Mouse (Mus musculus): Measurements from ENCODE around the gene Pnma1. TPM values are rescaled to one million over a fixed set of nuclear protein-coding genes. Genes with fewer than 3 reads are reported as not detected.
A peak's percentile ranks its signal among the peaks of the same experiment; 100 is the strongest.

Gene Pnma1
- under 1 TPM; 0.10 to 0.17 TPM for total RNA-seq (2021)
- long read RNA-seq, experiment 1, result 0 reads
- long read RNA-seq, experiment 2, result 0 reads

- intact Hi-C loops (cut with DNase I), result no loop called here
- Histone ChIP-seq H3K4me3 (peak within 1 kb of the TSS; percentile 83), H3K27ac (peak within 1 kb of the TSS; percentile 71)
- peak; percentile 65 for TF ChIP-seq CTCF (IDR thresholded peaks at IDR 0.05)
- DNase-seq, result peak; percentile 73
These were observed at the start of gene Pnma1 for GRCm38 (mm10) chr12:84147954-84148621. Pnma1 (minus strand) TSS chr12:84148489.

GRCm38 (mm10) chr12:84195195-84195594, 46.9 kb upstream of the Pnma1 start:
- DNase-seq, result no peak
- H3K27ac ChIP-seq, result peak overlapping the region; percentile 97
- no peak overlapping the region for H3K4me3 ChIP-seq
- intact Hi-C loops (cut with DNase I), result loop anchor here (2.0 kb wide), 1 partner anchor 24 kb away; the partner anchor contains the start of gene Elmsan1
- no peak for TF ChIP-seq CTCF (IDR thresholded peaks at IDR 0.05)

- peak overlapping the region; percentile 96 for H3K4me3 ChIP-seq
- intact Hi-C loops (cut with DNase I), result loop anchor here (1.0 to 2.0 kb wide), 2 partner anchors 24 to 80 kb away; partner anchors contain the start of genes Dnal1 and Elmsan1
- H3K27ac ChIP-seq, result peak overlapping the region; percentile 97
- DNase-seq, result no peak
- no peak for TF ChIP-seq CTCF (IDR thresholded peaks at IDR 0.05)
These were observed 46.3 kb upstream of the Pnma1 start for GRCm38 (mm10) chr12:84194400-84195109.

- Histone ChIP-seq H3K4me3 (peak overlapping the region; percentile 96), H3K27ac (peak overlapping the region; percentile 97)
- peak; percentile 97 for DNase-seq
- intact Hi-C loops (cut with DNase I), result loop anchor here (1.0 to 2.0 kb wide), 3 partner anchors 17 to 80 kb away; partner anchors contain the start of genes Dnal1 and Elmsan1
- no peak; the same call in 1 of the 2 replicates for TF ChIP-seq CTCF (IDR thresholded peaks at IDR 0.05)
These were observed 45.5 kb upstream of the Pnma1 start for GRCm38 (mm10) chr12:84193642-84194399.

- intact Hi-C loops (cut with DNase I), result loop anchor here (2.0 kb wide), 1 partner anchor 16 kb away; no protein-coding TSS in a partner anchor
- no peak for TF ChIP-seq CTCF (IDR thresholded peaks at IDR 0.05)
- DNase-seq, result peak; percentile 87
These were observed 44.7 kb upstream of the Pnma1 start for GRCm38 (mm10) chr12:84192741-84193641.

GRCm38 (mm10) chr12:84192280-84192679, 44.0 kb upstream of the Pnma1 start:
- intact Hi-C loops (cut with DNase I), result loop anchor here (2.0 kb wide), 1 partner anchor 15 kb away; no protein-coding TSS in a partner anchor
- no peak for DNase-seq
- no peak for TF ChIP-seq CTCF (IDR thresholded peaks at IDR 0.05)
- peak overlapping the region; percentile 96 for H3K4me3 ChIP-seq
- peak overlapping the region; percentile 97 for H3K27ac ChIP-seq

More at GRCm38 (mm10) chr12:84192741-84193641, 44.7 kb upstream of the Pnma1 start:
- H3K4me3 ChIP-seq, result peak overlapping the region; percentile 96
- peak overlapping the region; percentile 97 for H3K27ac ChIP-seq

- no peak for TF ChIP-seq CTCF (IDR thresholded peaks at IDR 0.05)
- peak overlapping the region; percentile 96 for H3K4me3 ChIP-seq
- no peak for DNase-seq
- intact Hi-C loops (cut with DNase I), result loop anchor here (2.0 kb wide), 1 partner anchor 15 kb away; no protein-coding TSS in a partner anchor
- H3K27ac ChIP-seq, result peak overlapping the region; percentile 97
These were observed 43.5 kb upstream of the Pnma1 start for GRCm38 (mm10) chr12:84191770-84192169.

- no peak for DNase-seq
- intact Hi-C loops (cut with DNase I), result no loop called here
- H3K4me3 ChIP-seq, result peak overlapping the region; percentile 96
- no peak for TF ChIP-seq CTCF (IDR thresholded peaks at IDR 0.05)
- H3K27ac ChIP-seq, result peak overlapping the region; percentile 97; the same call in 1 of the 2 replicates
These were observed 42.9 kb upstream of the Pnma1 start for GRCm38 (mm10) chr12:84191190-84191589.

- H3K27ac ChIP-seq, result 0 out of 2 replicates have a peak overlapping the region, but pooled peaks have one; percentile 73
These were observed 42.0 kb upstream of the Pnma1 start for GRCm38 (mm10) chr12:84190151-84190820.

GRCm38 (mm10) chr12:84188881-84189444, 40.7 kb upstream of the Pnma1 start:
- DNase-seq, result no peak
- peak overlapping the region; percentile 21 for H3K4me3 ChIP-seq
- intact Hi-C loops (cut with DNase I), result no loop called here
- TF ChIP-seq CTCF (IDR thresholded peaks at IDR 0.05), result no peak
- H3K27ac ChIP-seq, result peak overlapping the region; percentile 73

More at GRCm38 (mm10) chr12:84190151-84190820, 42.0 kb upstream of the Pnma1 start:
- DNase-seq, result no peak
- no peak for TF ChIP-seq CTCF (IDR thresholded peaks at IDR 0.05)
- peak overlapping the region; percentile 15 for H3K4me3 ChIP-seq
- intact Hi-C loops (cut with DNase I), result no loop called here
